Mouse (Mus musculus) megakaryocyte, embryonic 14.5 days (primary cell): ENCODE measurements at regions not wholly inside any gene's neighbourhood (a gene's known extent, or its start where the extent isn't known, plus 50 kb on each side); places are given as distances from the start of the nearest gene placed in this dataset.

Experiments used
- H3K27me3 ChIP-seq: replicated peaks from 2 replicates; pipeline ENCODE3; 2012; ENCODE audit warnings: inconsistent platforms
- H3K36me3 ChIP-seq: replicated peaks from 2 replicates; pipeline ENCODE3; 2012; ENCODE audit warnings: low read length, inconsistent platforms, mixed read lengths
- H3K4me1 ChIP-seq: 2 replicates; pipeline ENCODE4 v1.6.1; 2012; ENCODE audit warnings: inconsistent platforms
- H3K4me3 ChIP-seq: replicated peaks from 2 replicates; pipeline ENCODE3; 2012; ENCODE audit warnings: moderate library complexity, mild to moderate bottlenecking, inconsistent platforms
- H3K9me3 ChIP-seq: 2 replicates; pipeline ENCODE4 v1.6.1; 2012; ENCODE audit warnings: inconsistent platforms
- FLI1 ChIP-seq: IDR thresholded peaks from 2 replicates; pipeline ENCODE4 v1.6.1; 2012; ENCODE audit warnings: low read length, inconsistent platforms, mixed read lengths
- GATA1 ChIP-seq: IDR thresholded peaks from 3 replicates; pipeline ENCODE4 v1.6.1; 2012; ENCODE audit warnings: mixed read lengths, low read length, inconsistent platforms, borderline replicate concordance

- Histone ChIP-seq H3K4me1 (peaks cover 5% of the 10 kb centered on the region), H3K4me3 (no peak overlapping the region), H3K36me3 (no peaks in the 10 kb centered on the region), H3K27me3 (peaks cover 18% of the 10 kb centered on the region), H3K9me3 (no peaks in the 10 kb centered on the region)
- TF ChIP-seq FLI1, result no peak
- TF ChIP-seq GATA1, result no peak
These were observed 430.1 kb downstream of the Prss52 start for GRCm38 (mm10) chr14:64534194-64534593.

GRCm38 (mm10) chr14:64539436-64539835, 435.4 kb downstream of the Prss52 start:
- H3K36me3 ChIP-seq, result no peaks in the 10 kb centered on the region
- peaks cover 7% of the 10 kb centered on the region for H3K27me3 ChIP-seq
- no peaks in the 10 kb centered on the region for H3K4me1 ChIP-seq
- H3K9me3 ChIP-seq, result no peaks in the 10 kb centered on the region
- H3K4me3 ChIP-seq, result no peak overlapping the region
- no peak for TF ChIP-seq GATA1

- Histone ChIP-seq H3K9me3 (no peaks in the 10 kb centered on the region), H3K36me3 (no peaks in the 10 kb centered on the region), H3K4me1 (no peaks in the 10 kb centered on the region), H3K4me3 (no peak overlapping the region), H3K27me3 (no peaks in the 10 kb centered on the region)
- TF ChIP-seq FLI1, result no peak
These were observed 441.0 kb downstream of the Prss52 start for GRCm38 (mm10) chr14:64545056-64545455.

DNA sequence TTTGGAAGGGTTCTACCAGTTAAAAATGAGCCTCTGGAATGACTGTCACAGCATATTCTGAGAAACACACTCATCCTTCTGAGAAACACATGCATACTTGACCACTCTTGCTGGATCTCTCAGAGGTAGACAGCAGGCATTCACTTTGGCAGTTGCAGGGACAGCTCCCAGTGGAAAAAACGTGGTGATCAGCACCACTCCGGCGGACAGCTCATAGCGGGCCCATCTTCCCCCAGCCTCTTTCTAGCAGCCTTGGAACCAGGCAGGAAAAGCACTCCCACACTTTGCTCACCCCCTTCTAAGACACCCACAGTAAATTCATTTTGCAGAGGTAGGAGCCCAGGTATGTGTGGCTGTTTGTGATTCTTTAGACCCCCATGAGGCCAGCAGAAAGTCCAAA, 442.7 kb downstream of the Prss52 start:
- no peaks in the 10 kb centered on the region for H3K4me1 ChIP-seq
- no peaks in the 10 kb centered on the region for H3K9me3 ChIP-seq
- no peaks in the 10 kb centered on the region for H3K27me3 ChIP-seq
- TF ChIP-seq GATA1 (no peak), FLI1 (no peak)
- H3K36me3 ChIP-seq, result no peaks in the 10 kb centered on the region
- H3K4me3 ChIP-seq, result no peak overlapping the region

GRCm38 (mm10) chr14:64552951-64553350, 448.9 kb downstream of the Prss52 start:
- Histone ChIP-seq H3K27me3 (peaks cover 2% of the 10 kb centered on the region), H3K9me3 (peaks cover 9% of the 10 kb centered on the region), H3K4me3 (no peak overlapping the region), H3K4me1 (no peaks in the 10 kb centered on the region), H3K36me3 (no peaks in the 10 kb centered on the region)
- TF ChIP-seq FLI1, result no peak
- TF ChIP-seq GATA1, result no peak

DNA sequence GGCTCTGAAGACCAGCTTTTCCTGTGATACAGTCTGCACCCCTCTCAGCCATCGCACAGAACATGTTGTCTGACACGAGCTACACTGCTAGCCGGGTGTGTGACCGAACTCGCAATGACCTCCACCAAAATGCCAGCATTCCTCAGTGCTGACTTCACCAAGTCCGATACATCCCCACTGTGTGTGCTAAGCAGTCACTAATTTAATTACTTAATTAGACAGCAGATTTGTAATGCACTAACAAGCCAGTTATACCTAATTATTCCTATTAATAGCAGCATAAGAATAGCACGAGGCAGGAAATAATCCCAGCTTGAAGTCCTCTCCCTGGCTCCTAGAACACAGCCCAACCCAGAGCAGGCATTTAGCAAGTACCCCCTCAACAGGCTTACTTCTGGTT, 452.0 kb downstream of the Prss52 start:
- Histone ChIP-seq H3K36me3 (no peaks in the 10 kb centered on the region), H3K9me3 (peaks cover 9% of the 10 kb centered on the region), H3K4me1 (no peaks in the 10 kb centered on the region), H3K27me3 (peaks cover 2% of the 10 kb centered on the region), H3K4me3 (no peak overlapping the region)
- TF ChIP-seq FLI1 (no peak), GATA1 (no peak)

- Histone ChIP-seq H3K4me1 (no peaks in the 10 kb centered on the region), H3K9me3 (peaks cover 9% of the 10 kb centered on the region), H3K27me3 (peaks cover 2% of the 10 kb centered on the region), H3K4me3 (no peak overlapping the region), H3K36me3 (no peaks in the 10 kb centered on the region)
- no peak for TF ChIP-seq FLI1
- no peak for TF ChIP-seq GATA1
These were observed 453.4 kb downstream of the Prss52 start for GRCm38 (mm10) chr14:64557453-64557852.

GRCm38 (mm10) chr14:64568689-64569088, 464.6 kb downstream of the Prss52 start:
- no peak for TF ChIP-seq FLI1
- no peak for TF ChIP-seq GATA1
- Histone ChIP-seq H3K4me1 (no peaks in the 10 kb centered on the region), H3K4me3 (no peak overlapping the region), H3K27me3 (peaks cover 5% of the 10 kb centered on the region), H3K9me3 (no peaks in the 10 kb centered on the region), H3K36me3 (no peaks in the 10 kb centered on the region)

GRCm38 (mm10) chr14:64570951-64571350, 466.9 kb downstream of the Prss52 start:
- no peak for TF ChIP-seq GATA1
- TF ChIP-seq FLI1, result no peak
- Histone ChIP-seq H3K36me3 (no peaks in the 10 kb centered on the region), H3K4me3 (no peak overlapping the region), H3K4me1 (no peaks in the 10 kb centered on the region), H3K27me3 (peaks cover 19% of the 10 kb centered on the region), H3K9me3 (no peaks in the 10 kb centered on the region)

DNA sequence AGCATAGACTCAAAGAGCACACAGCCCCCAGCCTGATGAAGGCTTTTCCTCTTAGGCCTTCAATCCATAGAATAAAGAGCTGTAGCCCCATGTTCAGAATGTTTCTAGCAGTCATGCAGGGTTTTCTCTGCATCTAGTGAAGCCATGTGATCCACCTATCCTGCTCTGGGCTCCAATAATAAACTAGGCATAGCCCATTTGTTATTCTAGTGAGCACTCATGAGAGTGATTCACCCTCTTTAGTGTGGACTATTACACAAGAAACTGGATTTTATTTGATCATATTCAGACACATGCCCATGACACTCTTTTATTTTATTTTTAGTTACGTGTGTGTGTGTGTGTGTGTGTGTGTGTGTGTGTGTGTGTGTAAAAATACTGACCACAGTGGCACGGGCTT, 468.7 kb downstream of the Prss52 start:
- no peaks in the 10 kb centered on the region for H3K36me3 ChIP-seq
- peaks cover 19% of the 10 kb centered on the region for H3K27me3 ChIP-seq
- H3K4me1 ChIP-seq, result no peaks in the 10 kb centered on the region
- H3K9me3 ChIP-seq, result no peaks in the 10 kb centered on the region
- H3K4me3 ChIP-seq, result no peak overlapping the region
- TF ChIP-seq FLI1, result no peak
- no peak for TF ChIP-seq GATA1

DNA sequence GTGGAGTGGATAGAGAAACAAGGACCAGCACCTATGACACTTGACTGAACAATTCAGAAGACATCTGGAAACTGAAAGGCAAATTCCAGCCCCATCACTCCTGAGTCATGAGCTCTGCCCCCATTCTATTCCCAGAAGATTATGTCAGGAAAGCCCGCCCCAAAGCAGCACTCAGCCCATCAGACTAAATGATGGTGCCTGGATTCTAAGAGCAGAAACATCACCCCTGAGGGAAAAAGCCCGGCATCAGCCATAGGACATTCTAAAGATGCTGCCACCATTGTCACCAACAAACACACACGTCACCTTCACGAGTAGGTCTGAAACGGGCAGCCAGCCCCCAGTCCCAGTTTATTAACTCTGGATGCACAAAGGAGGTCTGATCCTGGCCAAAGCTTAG, 469.7 kb downstream of the Prss52 start:
- peaks cover 23% of the 10 kb centered on the region for H3K27me3 ChIP-seq
- H3K9me3 ChIP-seq, result no peaks in the 10 kb centered on the region
- H3K4me3 ChIP-seq, result no peak overlapping the region
- TF ChIP-seq GATA1 (no peak), FLI1 (no peak)
- H3K4me1 ChIP-seq, result no peaks in the 10 kb centered on the region
- H3K36me3 ChIP-seq, result no peaks in the 10 kb centered on the region
